Mouse (Mus musculus): ENCODE results near the gene Reep6. TPM values are rescaled to one million over a fixed set of nuclear protein-coding genes. Genes with fewer than 3 reads are reported as not detected.

The Reep6 gene
- polyA plus RNA-seq, 1 experiment from 2014 or later: 13.7 TPM

- no peaks in the 10 kb centered on the region for H3K27me3 ChIP-seq
- ATAC-seq (ENCODE audit: insufficient number of reproducible peaks, low FRiP score, low TSS enrichment, low read depth): no peak
- no peak overlapping the region for H3K27ac ChIP-seq (replicated peaks)
- H3K9me3 ChIP-seq (replicated peaks): no peaks in the 10 kb centered on the region
- H3K4me1 ChIP-seq: peaks cover 12% of the 10 kb centered on the region; the same call in 1 of the 2 replicates
- no peak overlapping the region for H3K4me3 ChIP-seq (replicated peaks)
- no peak overlapping the region for H3K4me2 ChIP-seq (replicated peaks)
- H3K9ac ChIP-seq: no peak overlapping the region
- peaks cover 12% of the 10 kb centered on the region for H3K36me3 ChIP-seq
- 3% methylated on average over 7 of the region's 7 CpGs for WGBS
These were observed 46.4 kb downstream of the Reep6 start for GRCm38 (mm10) chr10:80376160-80376559.

- no peak overlapping the region for H3K9ac ChIP-seq
- WGBS: 54% methylated on average over 10 of the region's 10 CpGs
- no peak for ATAC-seq (ENCODE audit: insufficient number of reproducible peaks, low FRiP score, low TSS enrichment, low read depth)
These were observed 48.0 kb downstream of the Reep6 start for GRCm38 (mm10) chr10:80377716-80378115.

GRCm38 (mm10) chr10:80382641-80383365 lies 53.0 kb downstream of the Reep6 start:
- Histone ChIP-seq H3K36me3 (peaks cover 33% of the 10 kb centered on the region), H3K9me3 (replicated peaks) (no peaks in the 10 kb centered on the region), H3K9ac (no peak overlapping the region), H3K4me1 (peaks cover 32% of the 10 kb centered on the region), H3K27ac (replicated peaks) (no peak overlapping the region), H3K27me3 (no peaks in the 10 kb centered on the region), H3K4me2 (replicated peaks) (no peak overlapping the region), H3K4me3 (replicated peaks) (no peak overlapping the region)
- WGBS: 80% methylated on average over 7 of the region's 7 CpGs
- no peak for ATAC-seq (ENCODE audit: insufficient number of reproducible peaks, low FRiP score, low TSS enrichment, low read depth)

More at GRCm38 (mm10) chr10:80377716-80378115, 48.0 kb downstream of the Reep6 start:
- H3K27ac ChIP-seq (replicated peaks): no peak overlapping the region
- no peaks in the 10 kb centered on the region for H3K27me3 ChIP-seq
- no peaks in the 10 kb centered on the region for H3K9me3 ChIP-seq (replicated peaks)
- H3K4me2 ChIP-seq (replicated peaks): no peak overlapping the region
- no peaks in the 10 kb centered on the region for H3K4me1 ChIP-seq
- no peak overlapping the region for H3K4me3 ChIP-seq (replicated peaks)
- H3K36me3 ChIP-seq: peaks cover 27% of the 10 kb centered on the region

- Histone ChIP-seq H3K4me1 (peaks cover 39% of the 10 kb centered on the region), H3K36me3 (peaks cover 33% of the 10 kb centered on the region), H3K27ac (replicated peaks) (no peak overlapping the region), H3K9me3 (replicated peaks) (no peaks in the 10 kb centered on the region), H3K27me3 (no peaks in the 10 kb centered on the region), H3K4me2 (replicated peaks) (no peak overlapping the region), H3K4me3 (replicated peaks) (no peak overlapping the region), H3K9ac (no peak overlapping the region)
- WGBS: 61% methylated on average over 4 of the region's 4 CpGs
- no peak for ATAC-seq (ENCODE audit: insufficient number of reproducible peaks, low FRiP score, low TSS enrichment, low read depth)
These were observed 53.7 kb downstream of the Reep6 start for GRCm38 (mm10) chr10:80383431-80383830.

GRCm38 (mm10) chr10:80384115-80384639 lies 54.4 kb downstream of the Reep6 start:
- peak overlapping the region; percentile 67 for H3K4me3 ChIP-seq (replicated peaks)
- 86% methylated on average over 4 of the region's 4 CpGs for WGBS
- no peak overlapping the region for H3K9ac ChIP-seq
- H3K27ac ChIP-seq (replicated peaks): no peak overlapping the region
- H3K9me3 ChIP-seq (replicated peaks): no peaks in the 10 kb centered on the region
- ATAC-seq (ENCODE audit: insufficient number of reproducible peaks, low FRiP score, low TSS enrichment, low read depth): no peak
- H3K36me3 ChIP-seq: peaks cover 33% of the 10 kb centered on the region
- H3K4me1 ChIP-seq: peaks cover 44% of the 10 kb centered on the region
- H3K27me3 ChIP-seq: no peaks in the 10 kb centered on the region
- peak overlapping the region; percentile 85 for H3K4me2 ChIP-seq (replicated peaks)

- no peaks in the 10 kb centered on the region for H3K27me3 ChIP-seq
- H3K4me3 ChIP-seq (replicated peaks): peak overlapping the region; percentile 67
- H3K27ac ChIP-seq (replicated peaks): no peak overlapping the region
- H3K36me3 ChIP-seq: peaks cover 33% of the 10 kb centered on the region
- no peak for ATAC-seq (ENCODE audit: insufficient number of reproducible peaks, low FRiP score, low TSS enrichment, low read depth)
- 78% methylated on average over 7 of the region's 7 CpGs for WGBS
- H3K9ac ChIP-seq: no peak overlapping the region; the same call in 1 of the 2 replicates
- H3K4me2 ChIP-seq (replicated peaks): peak overlapping the region; percentile 85
- H3K9me3 ChIP-seq (replicated peaks): no peaks in the 10 kb centered on the region
- H3K4me1 ChIP-seq: peaks cover 44% of the 10 kb centered on the region
These were observed 55.0 kb downstream of the Reep6 start for GRCm38 (mm10) chr10:80384709-80385108.

- peak overlapping the region; percentile 74 for H3K9ac ChIP-seq
- no peaks in the 10 kb centered on the region for H3K9me3 ChIP-seq (replicated peaks)
- H3K27ac ChIP-seq (replicated peaks): peak overlapping the region; percentile 83
- WGBS: 10% methylated on average over 7 of the region's 7 CpGs
- H3K4me2 ChIP-seq (replicated peaks): peak overlapping the region; percentile 85
- ATAC-seq (ENCODE audit: insufficient number of reproducible peaks, low FRiP score, low TSS enrichment, low read depth): no peak
- H3K27me3 ChIP-seq: no peaks in the 10 kb centered on the region
- H3K4me3 ChIP-seq (replicated peaks): peak overlapping the region; percentile 67
- peaks cover 44% of the 10 kb centered on the region for H3K4me1 ChIP-seq
- H3K36me3 ChIP-seq: peaks cover 34% of the 10 kb centered on the region
These were observed 55.6 kb downstream of the Reep6 start for GRCm38 (mm10) chr10:80385310-80385709.

Small RNA genes within 50 kb of the gene (microRNA-seq; reads per million reads assigned to microRNA genes)
- not detected for gene Gm22721 (ENCODE audit: borderline number of aligned reads)

Other genes starting within 250 kb of the Reep6 start
- gene Sbno2, start 224.4 kb upstream of the Reep6 start, polyA plus RNA-seq (2015; fragmentation: Nextera tagmentation; extraction: Ambion mirVana): 19.4 and 19.8 TPM in 2 replicates
- 21.3 and 27.3 TPM in 2 replicates for gene Stk11, start 214.2 kb upstream of the Reep6 start, polyA plus RNA-seq (2015; fragmentation: Nextera tagmentation; extraction: Ambion mirVana)
- gene Atp5d, start 191.3 kb upstream of the Reep6 start, polyA plus RNA-seq (2015; fragmentation: Nextera tagmentation; extraction: Ambion mirVana): 516 and 519 TPM in 2 replicates
- gene Cbarp, start 189.1 kb upstream of the Reep6 start, polyA plus RNA-seq (2015; fragmentation: Nextera tagmentation; extraction: Ambion mirVana): 9.3 and 10.9 TPM in 2 replicates
- 18.3 and 20.4 TPM in 2 replicates for gene Midn, start 181.7 kb upstream of the Reep6 start, polyA plus RNA-seq (2015; fragmentation: Nextera tagmentation; extraction: Ambion mirVana)
- 102 and 116 TPM in 2 replicates for gene Cirbp, start 164.0 kb upstream of the Reep6 start, polyA plus RNA-seq (2015; fragmentation: Nextera tagmentation; extraction: Ambion mirVana)
- 12.0 and 13.6 TPM in 2 replicates for gene 1600002K03Rik, start 157.0 kb upstream of the Reep6 start, polyA plus RNA-seq (2015; fragmentation: Nextera tagmentation; extraction: Ambion mirVana)
- gene Efna2, start 150.5 kb upstream of the Reep6 start, polyA plus RNA-seq (2015; fragmentation: Nextera tagmentation; extraction: Ambion mirVana): 30.9 and 31.8 TPM in 2 replicates
- 75.2 and 77.0 TPM in 2 replicates for gene Mum1, start 103.5 kb upstream of the Reep6 start, polyA plus RNA-seq (2015; fragmentation: Nextera tagmentation; extraction: Ambion mirVana)
- 317 and 339 TPM in 2 replicates for gene Ndufs7, start 80.8 kb upstream of the Reep6 start, polyA plus RNA-seq (2015; fragmentation: Nextera tagmentation; extraction: Ambion mirVana)
- gene Gamt, start 68.9 kb upstream of the Reep6 start, polyA plus RNA-seq (2015; fragmentation: Nextera tagmentation; extraction: Ambion mirVana): 72.3 and 88.0 TPM in 2 replicates
- gene Dazap1, start 68.5 kb upstream of the Reep6 start, polyA plus RNA-seq (2015; fragmentation: Nextera tagmentation; extraction: Ambion mirVana): 61.2 and 64.6 TPM in 2 replicates
- gene Rps15, start 37.5 kb upstream of the Reep6 start, polyA plus RNA-seq (2015; fragmentation: Nextera tagmentation; extraction: Ambion mirVana): 969 and 997 TPM in 2 replicates
- 3.4 and 5.4 TPM in 2 replicates for gene Apc2, start 34.0 kb upstream of the Reep6 start, polyA plus RNA-seq (2015; fragmentation: Nextera tagmentation; extraction: Ambion mirVana)
- gene 2310011J03Rik, start 9.4 kb upstream of the Reep6 start, polyA plus RNA-seq (2015; fragmentation: Nextera tagmentation; extraction: Ambion mirVana): 50.8 and 52.7 TPM in 2 replicates
- gene Pcsk4, start 455 bp upstream of the Reep6 start, polyA plus RNA-seq (2015; fragmentation: Nextera tagmentation; extraction: Ambion mirVana): 4.2 and 5.2 TPM in 2 replicates
- gene Adamtsl5, start 18.5 kb downstream of the Reep6 start, polyA plus RNA-seq (2015; fragmentation: Nextera tagmentation; extraction: Ambion mirVana): 11.5 and 11.6 TPM in 2 replicates
- 2.0 and 2.2 TPM in 2 replicates for gene Plk5, start 26.5 kb downstream of the Reep6 start, polyA plus RNA-seq (2015; fragmentation: Nextera tagmentation; extraction: Ambion mirVana)
- 7.2 and 8.4 TPM in 2 replicates for gene Mex3d, start 57.7 kb downstream of the Reep6 start, polyA plus RNA-seq (2015; fragmentation: Nextera tagmentation; extraction: Ambion mirVana)
- 247 and 250 TPM in 2 replicates for gene Mbd3, start 69.6 kb downstream of the Reep6 start, polyA plus RNA-seq (2015; fragmentation: Nextera tagmentation; extraction: Ambion mirVana)
- 659 and 673 TPM in 2 replicates for gene Uqcr11, start 76.9 kb downstream of the Reep6 start, polyA plus RNA-seq (2015; fragmentation: Nextera tagmentation; extraction: Ambion mirVana)
- gene Tcf3, start 103.7 kb downstream of the Reep6 start, polyA plus RNA-seq (2015; fragmentation: Nextera tagmentation; extraction: Ambion mirVana): 133 and 135 TPM in 2 replicates
- not detected in 2 replicates for gene Onecut3, start 164.9 kb downstream of the Reep6 start, polyA plus RNA-seq (2015; fragmentation: Nextera tagmentation; extraction: Ambion mirVana)
- 0.09 and 0.28 TPM in 2 replicates for gene Atp8b3, start 209.2 kb downstream of the Reep6 start, polyA plus RNA-seq (2015; fragmentation: Nextera tagmentation; extraction: Ambion mirVana)
- 25.8 and 27.1 TPM in 2 replicates for gene Rexo1, start 231.6 kb downstream of the Reep6 start, polyA plus RNA-seq (2015; fragmentation: Nextera tagmentation; extraction: Ambion mirVana)
- gene Klf16, start 247.4 kb downstream of the Reep6 start, polyA plus RNA-seq (2015; fragmentation: Nextera tagmentation; extraction: Ambion mirVana): 9.4 and 11.3 TPM in 2 replicates